26 mouse cellular contexts compared by ENCODE assay signal in the genomic region with DNA sequence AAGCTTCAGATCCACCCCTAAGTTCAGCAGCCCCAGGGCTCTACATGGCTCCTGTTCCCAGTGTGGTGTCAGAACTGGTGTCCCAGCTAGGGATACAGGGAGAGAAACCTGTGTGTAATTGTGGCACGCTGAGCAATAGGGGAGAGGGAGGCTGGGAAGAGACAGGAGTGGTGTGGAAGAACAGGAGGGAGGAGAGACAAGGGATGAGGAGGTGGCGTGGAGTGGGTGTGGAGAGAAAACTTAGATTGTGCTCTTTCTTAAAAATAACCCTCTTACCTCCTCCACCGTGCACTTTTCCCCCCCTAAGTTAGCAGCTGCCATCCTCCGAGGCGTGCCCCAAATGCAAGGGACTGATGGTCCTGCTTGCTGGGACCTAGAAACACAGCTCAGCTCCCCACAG.
DNase-seq lines count a peak whose midpoint lies in the region; ATAC-seq lines count a peak whose summit lies in the region.
"Had no signal": no experiment of that assay in that cellular context is flagged by ENCODE, and none has a peak within 500 bp of the region (broad histone marks: within the 10 kb centered on the region; RNA-seq: fewer than 3 reads in every experiment).

No protein-coding gene starts in this region.

- no peaks in the 10 kb centered on the region for H3K36me3 ChIP-seq in kidney, embryonic 16.5 days (ENCODE audit: insufficient read depth, low read length)
- no peaks in the 10 kb centered on the region for H3K36me3 ChIP-seq in kidney, embryonic 14.5 days (ENCODE audit: control insufficient read depth, insufficient read depth, low read length)
- H3K36me3 ChIP-seq: embryonic facial prominence, embryonic 12.5 days; limb, embryonic 13.5 days; liver, embryonic 12.5 days; midbrain, embryonic 12.5 days had no signal

- H3K9ac ChIP-seq in kidney, embryonic 16.5 days (replicated peaks; ENCODE audit: low read length): no peak overlapping the region
- no peak overlapping the region for H3K9ac ChIP-seq in kidney, embryonic 14.5 days (ENCODE audit: low read depth, low read length)
- H3K9ac ChIP-seq: embryonic facial prominence, embryonic 12.5 days; forebrain, postnatal 0 days; hindbrain, embryonic 14.5 days; limb, embryonic 13.5 days; liver, embryonic 12.5 days; midbrain, embryonic 12.5 days had no signal

- H3K9me3 ChIP-seq in kidney, embryonic 16.5 days (ENCODE audit: low read length): no peaks in the 10 kb centered on the region
- H3K9me3 ChIP-seq in kidney, embryonic 14.5 days (ENCODE audit: control insufficient read depth, low read length): no peaks in the 10 kb centered on the region
- H3K9me3 ChIP-seq: embryonic facial prominence, embryonic 12.5 days; limb, embryonic 13.5 days; liver, embryonic 12.5 days; midbrain, embryonic 12.5 days had no signal

- intact Hi-C loops in left cerebral cortex, postnatal 10 days (cut with DNase I): no loop called here
- intact Hi-C loops in left cerebral cortex, postnatal 14 days (cut with DNase I): no loop called here

- ATAC-seq in kidney, embryonic 16.5 days (ENCODE audit: low FRiP score, low TSS enrichment): no peak
- no peak for ATAC-seq in kidney, embryonic 14.5 days (ENCODE audit: low FRiP score, low TSS enrichment)
- ATAC-seq: CD4-positive, CD25-positive, alpha-beta regulatory T cell, adult 4 months; liver, embryonic 12.5 days had no signal

- H3K27ac ChIP-seq in kidney, embryonic 16.5 days (ENCODE audit: low read length): no peak overlapping the region
- H3K27ac ChIP-seq in kidney, embryonic 14.5 days (ENCODE audit: low read depth, low read length): no peak overlapping the region
- H3K27ac ChIP-seq: embryonic facial prominence, embryonic 12.5 days; hindbrain, embryonic 14.5 days; limb, embryonic 13.5 days; liver, embryonic 12.5 days; midbrain, embryonic 12.5 days had no signal

- no peak overlapping the region for H3K4me3 ChIP-seq in kidney, embryonic 16.5 days (ENCODE audit: low read length)
- H3K4me3 ChIP-seq in kidney, embryonic 14.5 days (ENCODE audit: low read length): no peak overlapping the region
- H3K4me3 ChIP-seq: embryonic facial prominence, embryonic 12.5 days; limb, embryonic 13.5 days; liver, embryonic 12.5 days; midbrain, embryonic 12.5 days had no signal

- no peak overlapping the region for H3K4me2 ChIP-seq in kidney, embryonic 16.5 days (replicated peaks; ENCODE audit: low read depth, low read length)
- no peak overlapping the region for H3K4me2 ChIP-seq in kidney, embryonic 14.5 days (replicated peaks; ENCODE audit: low read depth, low read length)
- H3K4me2 ChIP-seq: embryonic facial prominence, embryonic 12.5 days; hindbrain, embryonic 14.5 days; limb, embryonic 13.5 days; liver, embryonic 12.5 days; midbrain, embryonic 12.5 days had no signal

- peak; percentile 71 to 74 for DNase-seq in frontal cortex, adult 2 months (ENCODE audit: extremely low spot score in 1 of 2, low spot score in 1 of 2)
- DNase-seq in frontal cortex, postnatal 25 days (ENCODE audit: low spot score in 2 of 2): no peak
- DNase-seq in left cerebral cortex, adult 11 months (ENCODE audit: low spot score): peak; percentile 61
- DNase-seq in left cerebral cortex, postnatal 10 days (ENCODE audit: extremely low spot score in 1 of 2, low spot score in 2 of 2): no peak
- DNase-seq in left cerebral cortex, postnatal 14 days (ENCODE audit: low spot score in 2 of 2): peak; percentile 38 to 52
- peak; percentile 47 to 76 for DNase-seq in right cerebral cortex, postnatal 36 days (ENCODE audit: low spot score in 2 of 2)
- DNase-seq: adrenal gland, postnatal 25 days; cerebellum, adult 18-20 months; cerebellum, postnatal 14 days; forebrain, postnatal 0 days; gastrocnemius, postnatal 25 days; kidney, adult 2 months; kidney, postnatal 14 days; layer of hippocampus, postnatal 36 days; lung, adult 2 months; lung, postnatal 14 days; retina, postnatal 1 day; thymus, postnatal 14 days had no signal

- no peaks in the 10 kb centered on the region for H3K27me3 ChIP-seq in kidney, embryonic 16.5 days (ENCODE audit: insufficient read depth, low read length)
- no peaks in the 10 kb centered on the region for H3K27me3 ChIP-seq in kidney, embryonic 14.5 days (ENCODE audit: control insufficient read depth, insufficient read depth, low read length)
- H3K27me3 ChIP-seq: embryonic facial prominence, embryonic 12.5 days; limb, embryonic 13.5 days; liver, embryonic 12.5 days; midbrain, embryonic 12.5 days had no signal

- WGBS in kidney, embryonic 16.5 days: 94% methylated on average over 5 of the region's 5 CpGs
- WGBS in kidney, embryonic 14.5 days: 84% methylated on average over 5 of the region's 5 CpGs

- no peaks in the 10 kb centered on the region for H3K4me1 ChIP-seq in kidney, embryonic 16.5 days (ENCODE audit: insufficient read depth, low read length)
- no peaks in the 10 kb centered on the region for H3K4me1 ChIP-seq in kidney, embryonic 14.5 days (ENCODE audit: control insufficient read depth, insufficient read depth, low read length)
- H3K4me1 ChIP-seq: embryonic facial prominence, embryonic 12.5 days; limb, embryonic 13.5 days; midbrain, embryonic 12.5 days had no signal

Comparison
In these comparisons a context has a peak if more than half of its experiments do, and no peak if none do; other contexts are left out.
1. DNase-seq: peak in frontal cortex, adult 2 months (2 of 2), left cerebral cortex, adult 11 months (single experiment), left cerebral cortex, postnatal 14 days (2 of 2) and right cerebral cortex, postnatal 36 days (2 of 2); none in frontal cortex, postnatal 25 days (0 of 2) and left cerebral cortex, postnatal 10 days (0 of 2).